Mouse (Mus musculus) cerebellum, adult 2 months (tissue): ENCODE measurements around the gene Elmo1. TPM values are rescaled to one million over a fixed set of nuclear protein-coding genes. Genes with fewer than 3 reads are reported as not detected.

Experiments
- DNase-seq, 2 experiments: peaks; one replicate each; pipeline ENCODE4 v3.0.0; 2021
- H3K27ac ChIP-seq: fragments of 200-500 bp; 2 replicates; pipeline ENCODE4 v1.5.1; 2012; ENCODE audit warnings: low read length, control low read depth, inconsistent platforms; ENCODE audit not compliant: insufficient read depth
- H3K27me3 ChIP-seq: fragments of 200-500 bp; 2 replicates; pipeline ENCODE4 v1.6.1; 2012; ENCODE audit warnings: inconsistent platforms, mild to moderate bottlenecking, low read length, moderate library complexity; ENCODE audit not compliant: control insufficient read depth, insufficient read depth
- H3K4me1 ChIP-seq: fragments of 200-500 bp; 2 replicates; pipeline ENCODE4 v1.6.1; 2011; ENCODE audit warnings: low read length; ENCODE audit not compliant: control insufficient read depth, insufficient read depth
- H3K4me3 ChIP-seq: fragments of 200-500 bp; replicated peaks from 2 replicates; pipeline ENCODE3; 2011; ENCODE audit warnings: mild to moderate bottlenecking, low read depth, low read length, control low read depth; ENCODE audit not compliant: insufficient read depth
- CTCF ChIP-seq: fragments of 200-500 bp; IDR thresholded peaks from 2 replicates; pipeline ENCODE4 v1.5.1; 2011; ENCODE audit warnings: low read depth, mild to moderate bottlenecking, control low read depth, low read length, moderate library complexity, borderline replicate concordance; ENCODE audit not compliant: insufficient read depth
- POLR2A ChIP-seq: fragments of 200-500 bp; IDR thresholded peaks from 2 replicates; pipeline ENCODE4 v1.6.1; 2011; ENCODE audit warnings: low read length, control low read depth, borderline replicate concordance; ENCODE audit not compliant: insufficient read depth
- WGBS: fragments of 180-500 bp; shearing (Covaris S2); methylation state at CpG from one replicate; pipeline ENCODE4 v1.1.7; 2018; 5-methylcytosine and 5-hydroxymethylcytosine counted together
- polyA plus RNA-seq: library from polyadenylated mRNA; depleted of rRNA; stranded (reverse); fragments of >200 nt; gene quantifications from 2 replicates; pipeline ENCODE4 v1.2.3, GENCODE M21; 2012

Gene Elmo1
- polyA plus RNA-seq, 1 experiment, result 92.3 TPM

DNA sequence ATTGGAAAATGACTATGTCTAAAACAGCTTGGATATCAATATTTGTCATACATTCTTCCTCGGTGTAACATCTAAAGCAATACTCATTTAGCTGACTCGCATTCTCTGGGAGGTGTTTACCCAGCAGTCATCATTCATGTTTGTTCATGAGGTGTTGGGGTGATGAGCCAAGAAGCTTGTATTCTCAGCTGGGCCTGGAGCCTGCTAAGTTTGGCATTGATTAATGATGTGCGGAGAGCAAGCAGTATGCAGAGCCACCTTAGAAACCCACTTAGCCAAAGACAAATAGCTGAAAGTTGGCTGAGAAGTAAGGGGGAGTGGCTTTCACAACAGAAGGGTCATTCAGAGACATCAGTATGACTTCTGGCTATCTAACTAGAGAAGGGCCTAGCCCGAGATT lies 459.6 kb downstream of the Elmo1 start:
- H3K27ac ChIP-seq, result no peak overlapping the region
- no peak for TF ChIP-seq CTCF
- TF ChIP-seq POLR2A, result no peak
- H3K4me3 ChIP-seq, result no peak overlapping the region
- DNase-seq, result peak in 1 of 2 experiments; percentile 7
- WGBS, result 69% methylated on average over 4 of the region's 4 CpGs
- H3K4me1 ChIP-seq, result peaks cover 22% of the 10 kb centered on the region
- no peaks in the 10 kb centered on the region for H3K27me3 ChIP-seq

DNA sequence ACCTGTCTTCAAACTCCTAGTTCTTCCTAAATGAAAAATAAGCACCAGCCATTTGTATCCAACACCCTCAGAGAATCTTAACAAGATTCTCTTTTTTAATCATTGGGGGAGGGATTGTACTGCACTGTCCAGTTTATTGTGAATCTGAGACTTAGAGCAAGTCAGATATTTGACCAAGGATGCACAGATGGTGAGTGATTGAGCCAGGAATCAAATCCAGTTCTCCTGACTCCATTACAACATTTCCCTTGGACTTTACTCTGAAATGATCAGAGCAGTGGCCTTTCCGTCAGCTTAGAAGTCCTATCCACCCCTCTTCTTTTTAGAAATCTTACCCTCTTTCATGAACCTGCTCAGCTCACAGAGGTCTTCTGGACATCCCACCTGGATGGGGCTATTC lies 461.2 kb downstream of the Elmo1 start:
- H3K4me1 ChIP-seq, result peaks cover 23% of the 10 kb centered on the region
- H3K4me3 ChIP-seq, result no peak overlapping the region
- no peak for TF ChIP-seq CTCF
- H3K27ac ChIP-seq, result peak overlapping the region; percentile 92
- DNase-seq, result peak; percentile 25 to 71
- 18% methylated on average over 1 of the region's 1 CpGs for WGBS
- no peaks in the 10 kb centered on the region for H3K27me3 ChIP-seq

GRCm38 (mm10) chr13:20555853-20556452 lies 465.6 kb downstream of the Elmo1 start:
- WGBS, result 82% methylated on average over 4 of the region's 4 CpGs
- H3K4me3 ChIP-seq, result no peak overlapping the region
- peaks cover 29% of the 10 kb centered on the region for H3K4me1 ChIP-seq
- no peak for TF ChIP-seq CTCF
- no peak for TF ChIP-seq POLR2A
- DNase-seq, result no peak
- no peaks in the 10 kb centered on the region for H3K27me3 ChIP-seq
- no peak overlapping the region for H3K27ac ChIP-seq

DNA sequence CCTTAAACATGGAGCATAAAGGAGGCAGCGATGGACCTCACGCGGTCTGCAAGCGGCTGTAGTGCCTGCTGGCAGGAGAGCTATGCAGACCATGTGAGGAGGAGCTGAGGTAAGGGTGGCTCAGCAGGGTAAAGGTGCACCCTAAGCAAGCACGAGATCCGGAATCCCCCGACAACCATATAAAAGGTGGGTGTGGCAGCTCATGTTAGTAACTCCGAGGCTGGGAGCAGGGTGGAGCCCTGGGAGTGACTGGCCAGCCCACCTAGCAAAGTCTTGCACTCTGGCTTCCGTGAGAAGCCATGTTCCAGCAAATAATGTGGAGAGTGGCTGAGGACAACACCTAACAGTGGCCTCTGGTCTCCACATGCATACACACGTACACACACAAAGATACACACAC lies 466.3 kb downstream of the Elmo1 start:
- peaks cover 24% of the 10 kb centered on the region for H3K4me1 ChIP-seq
- no peaks in the 10 kb centered on the region for H3K27me3 ChIP-seq
- TF ChIP-seq POLR2A (no peak), CTCF (no peak)
- H3K27ac ChIP-seq, result no peak overlapping the region
- WGBS, result 85% methylated on average over 10 of the region's 10 CpGs
- peak in 1 of 2 experiments; percentile 16 for DNase-seq
- H3K4me3 ChIP-seq, result no peak overlapping the region

- DNase-seq, result peak in 1 of 2 experiments; percentile 13
- TF ChIP-seq POLR2A (no peak), CTCF (no peak)
Measured at GRCm38 (mm10) chr13:20557156-20557555, 466.8 kb downstream of the Elmo1 start.

GRCm38 (mm10) chr13:20558376-20558775 lies 468.0 kb downstream of the Elmo1 start:
- Histone ChIP-seq H3K27me3 (no peaks in the 10 kb centered on the region), H3K27ac (peak overlapping the region; percentile 66), H3K4me3 (no peak overlapping the region), H3K4me1 (peaks cover 21% of the 10 kb centered on the region)
- 16% methylated on average over 2 of the region's 2 CpGs for WGBS
- DNase-seq, result peak; percentile 60 to 88
- TF ChIP-seq POLR2A (no peak), CTCF (no peak)

More at GRCm38 (mm10) chr13:20557156-20557555, 466.8 kb downstream of the Elmo1 start:
- Histone ChIP-seq H3K4me3 (no peak overlapping the region), H3K27me3 (no peaks in the 10 kb centered on the region), H3K4me1 (peaks cover 21% of the 10 kb centered on the region), H3K27ac (no peak overlapping the region)
- WGBS, result 65% methylated on average over 8 of the region's 8 CpGs

GRCm38 (mm10) chr13:20564414-20564813 lies 474.0 kb downstream of the Elmo1 start:
- WGBS, result 90% methylated on average over 9 of the region's 9 CpGs
- H3K4me1 ChIP-seq, result peaks cover 5% of the 10 kb centered on the region; the same call in 1 of the 2 replicates

DNA sequence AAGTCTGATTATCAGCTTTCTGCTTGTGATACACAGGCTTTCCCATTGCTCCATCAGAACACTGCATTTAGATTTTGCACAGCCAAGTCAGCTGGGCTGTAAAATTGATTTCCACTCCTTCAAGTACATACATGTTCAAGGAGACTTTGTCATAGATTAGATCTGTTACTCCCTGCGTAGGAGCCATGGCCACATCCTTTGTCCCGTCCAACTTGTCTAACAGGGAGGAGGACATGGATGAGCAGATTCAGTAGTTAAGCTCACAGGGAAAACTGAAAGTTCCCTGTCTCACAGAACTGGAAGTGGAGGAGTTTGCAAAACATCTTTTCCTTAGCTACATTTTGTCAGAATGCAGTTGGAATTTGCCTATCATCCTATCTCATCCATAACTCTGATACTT lies 484.8 kb downstream of the Elmo1 start:
- TF ChIP-seq CTCF, result no peak
- TF ChIP-seq POLR2A, result no peak
- WGBS, result 89% methylated on average over 2 of the region's 2 CpGs
- H3K4me3 ChIP-seq, result no peak overlapping the region

More at GRCm38 (mm10) chr13:20564414-20564813, 474.0 kb downstream of the Elmo1 start:
- no peak overlapping the region for H3K4me3 ChIP-seq
- peak in 1 of 2 experiments; percentile 9 for DNase-seq
- TF ChIP-seq CTCF (peak; percentile 37; the same call in 1 of the 2 replicates), POLR2A (no peak)
- no peak overlapping the region for H3K27ac ChIP-seq
- no peaks in the 10 kb centered on the region for H3K27me3 ChIP-seq

More for the DNA sequence above, 484.8 kb downstream of the Elmo1 start:
- no peak overlapping the region for H3K27ac ChIP-seq
- DNase-seq, result no peak
- H3K4me1 ChIP-seq, result no peaks in the 10 kb centered on the region
- H3K27me3 ChIP-seq, result no peaks in the 10 kb centered on the region
